Mouse (Mus musculus) midbrain, postnatal 0 days (tissue): ENCODE measurements around the gene Ctdspl. TPM values are rescaled to one million over a fixed set of nuclear protein-coding genes. Genes with fewer than 3 reads are reported as not detected.

ENCODE experiments used
- ATAC-seq: fragments of 200-750 bp; cut with Nextera tagmentation; 2 replicates; pipeline ENCODE4 v1.8.0; 2017; ENCODE audit warnings: moderate number of reproducible peaks, mild to moderate bottlenecking, moderate TSS enrichment, moderate library complexity; ENCODE audit not compliant: low FRiP score
- DNase-seq: peaks from one replicate; pipeline ENCODE4 v3.0.0-alpha.2; 2015; ENCODE audit warnings: low spot score
- H3K27ac ChIP-seq: fragments of 300-500 bp; sonication (generic); 2 replicates; pipeline ENCODE4 v1.5.1; 2014; ENCODE audit warnings: low read depth, mild to moderate bottlenecking, low read length, mixed read lengths
- H3K27me3 ChIP-seq: fragments of 300-500 bp; sonication (generic); 2 replicates; pipeline ENCODE4 v1.6.1; 2014; ENCODE audit warnings: low read length, control low read depth, mixed read lengths; ENCODE audit not compliant: insufficient read depth
- H3K36me3 ChIP-seq: fragments of 300-500 bp; sonication (generic); 2 replicates; pipeline ENCODE4 v1.6.1; 2014; ENCODE audit warnings: low read length, control low read depth, mixed read lengths; ENCODE audit not compliant: insufficient read depth
- H3K4me1 ChIP-seq: fragments of 300-500 bp; sonication (generic); 2 replicates; pipeline ENCODE4 v1.6.1; 2014; ENCODE audit warnings: mild to moderate bottlenecking, control low read depth, antibody characterized with exemption, low read length, mixed read lengths; ENCODE audit not compliant: insufficient read depth
- H3K4me2 ChIP-seq: fragments of 300-500 bp; sonication (generic); 2 replicates; pipeline ENCODE4 v1.6.1; 2014; ENCODE audit warnings: low read depth, mild to moderate bottlenecking, low read length, mixed read lengths; ENCODE audit not compliant: poor library complexity, severe bottlenecking
- H3K4me3 ChIP-seq: fragments of 300-500 bp; sonication (generic); 2 replicates; pipeline ENCODE4 v1.5.1; 2014; ENCODE audit warnings: low read depth, mild to moderate bottlenecking, low read length, moderate library complexity
- H3K9ac ChIP-seq: fragments of 300-500 bp; sonication (generic); replicated peaks from 2 replicates; pipeline ENCODE4 v1.6.1; 2014; ENCODE audit warnings: mild to moderate bottlenecking, low read length, moderate library complexity, mixed read lengths; ENCODE audit not compliant: poor library complexity, severe bottlenecking
- H3K9me3 ChIP-seq: fragments of 300-500 bp; sonication (generic); 2 replicates; pipeline ENCODE4 v1.6.1; 2016; ENCODE audit warnings: low read length, control low read depth
- CTCF ChIP-seq: IDR thresholded peaks from 2 replicates; pipeline ENCODE4 v1.5.1; 2016; ENCODE audit warnings: antibody characterized with exemption, mild to moderate bottlenecking
- WGBS: fragments of 180-500 bp; shearing (Covaris S2); extraction: QIAGEN DNeasy Blood & Tissue Kit; methylation state at CpG from one replicate; pipeline ENCODE4 v1.1.7; 2014; 5-methylcytosine and 5-hydroxymethylcytosine counted together
- polyA plus RNA-seq: library from polyadenylated mRNA; unstranded; fragments of >200 nt; fragmentation: Nextera tagmentation; extraction: Ambion mirVana; gene quantifications from 2 replicates; pipeline ENCODE4 v1.2.1, GENCODE M21; 2015
- total RNA-seq: library from RNA; depleted of rRNA; stranded (reverse); fragments of >200 nt; gene quantifications from 2 replicates; pipeline ENCODE4 v1.2.3, GENCODE M21; 2014

Gene Ctdspl
- total and polyA plus RNA-seq, 2 experiments from 2014 or later: 7.1 to 11.9 TPM

DNA sequence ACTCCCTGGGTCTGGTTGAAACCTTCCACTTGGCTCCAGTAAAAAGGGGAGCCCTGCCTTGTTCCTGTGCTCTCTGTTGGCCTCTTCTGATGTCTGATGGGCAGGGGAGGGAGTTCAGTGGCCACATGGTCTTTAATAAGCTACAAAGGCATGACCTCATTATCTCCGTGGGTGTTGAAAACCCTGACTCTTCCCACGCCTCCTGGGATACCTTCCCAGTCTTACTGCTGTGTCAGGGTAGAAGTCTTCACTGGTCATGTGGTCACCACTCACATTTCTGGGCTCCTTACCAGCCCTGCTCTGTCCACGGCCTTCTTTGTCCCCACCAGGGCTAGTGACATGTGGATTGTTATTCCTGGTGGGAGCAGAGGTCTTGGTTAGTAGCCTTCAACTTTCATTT lies 11.3 kb downstream of the Ctdspl start:
- H3K9me3 ChIP-seq: no peaks in the 10 kb centered on the region
- no peak overlapping the region for H3K4me2 ChIP-seq
- no peak overlapping the region for H3K27ac ChIP-seq
- H3K9ac ChIP-seq: no peak overlapping the region
- no peaks in the 10 kb centered on the region for H3K36me3 ChIP-seq
- no peak for TF ChIP-seq CTCF
- no peaks in the 10 kb centered on the region for H3K27me3 ChIP-seq
- DNase-seq (no peak), ATAC-seq (no peak)
- no peak overlapping the region for H3K4me3 ChIP-seq
- H3K4me1 ChIP-seq: no peaks in the 10 kb centered on the region
- 45% methylated on average over 3 of the region's 3 CpGs for WGBS

DNA sequence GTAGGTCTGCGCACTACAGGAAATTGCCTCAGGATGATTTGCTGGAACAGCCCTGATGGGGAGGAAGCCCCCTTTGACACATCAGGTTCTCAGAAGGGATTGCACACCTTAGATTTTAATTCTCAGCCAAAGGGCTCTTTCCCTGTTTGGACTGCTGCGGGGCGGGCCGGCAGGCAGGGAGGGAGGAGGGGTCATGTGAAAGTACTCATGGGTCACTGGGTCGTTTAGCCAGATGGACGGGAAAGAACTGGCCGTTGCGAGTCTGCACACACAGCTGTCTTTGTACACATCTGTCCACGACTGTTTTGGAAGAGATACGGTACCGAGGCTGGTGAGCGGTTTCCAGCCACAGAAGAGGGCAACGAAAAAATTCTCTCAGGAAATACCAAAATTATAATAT lies 13.2 kb downstream of the Ctdspl start:
- Histone ChIP-seq H3K4me2 (no peak overlapping the region), H3K36me3 (no peaks in the 10 kb centered on the region), H3K4me3 (no peak overlapping the region), H3K4me1 (no peaks in the 10 kb centered on the region), H3K9ac (no peak overlapping the region), H3K9me3 (no peaks in the 10 kb centered on the region), H3K27me3 (no peaks in the 10 kb centered on the region), H3K27ac (no peak overlapping the region)
- DNase-seq (no peak), ATAC-seq (no peak)
- TF ChIP-seq CTCF: no peak
- WGBS: 59% methylated on average over 13 of the region's 13 CpGs

DNA sequence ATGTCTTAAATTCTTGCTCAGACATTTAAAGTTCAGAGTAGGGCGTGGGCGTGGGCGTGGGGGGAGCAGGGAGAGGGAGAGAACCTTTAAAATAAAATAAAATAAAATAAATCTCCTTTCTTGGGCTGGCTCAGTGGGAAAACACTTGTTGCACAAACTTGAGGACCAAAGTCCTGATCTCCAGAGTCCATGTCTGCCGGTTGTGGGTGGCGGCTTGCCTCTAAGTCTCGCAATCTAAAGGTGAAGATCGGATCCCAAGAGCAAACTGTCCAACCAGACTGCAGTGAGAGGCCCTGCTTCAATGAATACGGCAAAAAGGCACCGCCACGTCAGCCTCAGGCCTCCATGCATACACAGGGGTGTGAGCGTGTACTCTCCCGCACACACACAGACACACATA lies 13.6 kb downstream of the Ctdspl start:
- no peak for ATAC-seq
- H3K4me3 ChIP-seq: no peak overlapping the region
- no peaks in the 10 kb centered on the region for H3K27me3 ChIP-seq
- H3K36me3 ChIP-seq: no peaks in the 10 kb centered on the region
- H3K4me2 ChIP-seq: no peak overlapping the region
- no peak for DNase-seq
- TF ChIP-seq CTCF: no peak
- no peaks in the 10 kb centered on the region for H3K9me3 ChIP-seq
- WGBS: 87% methylated on average over 12 of the region's 12 CpGs
- no peak overlapping the region for H3K27ac ChIP-seq
- no peaks in the 10 kb centered on the region for H3K4me1 ChIP-seq
- no peak overlapping the region for H3K9ac ChIP-seq

DNA sequence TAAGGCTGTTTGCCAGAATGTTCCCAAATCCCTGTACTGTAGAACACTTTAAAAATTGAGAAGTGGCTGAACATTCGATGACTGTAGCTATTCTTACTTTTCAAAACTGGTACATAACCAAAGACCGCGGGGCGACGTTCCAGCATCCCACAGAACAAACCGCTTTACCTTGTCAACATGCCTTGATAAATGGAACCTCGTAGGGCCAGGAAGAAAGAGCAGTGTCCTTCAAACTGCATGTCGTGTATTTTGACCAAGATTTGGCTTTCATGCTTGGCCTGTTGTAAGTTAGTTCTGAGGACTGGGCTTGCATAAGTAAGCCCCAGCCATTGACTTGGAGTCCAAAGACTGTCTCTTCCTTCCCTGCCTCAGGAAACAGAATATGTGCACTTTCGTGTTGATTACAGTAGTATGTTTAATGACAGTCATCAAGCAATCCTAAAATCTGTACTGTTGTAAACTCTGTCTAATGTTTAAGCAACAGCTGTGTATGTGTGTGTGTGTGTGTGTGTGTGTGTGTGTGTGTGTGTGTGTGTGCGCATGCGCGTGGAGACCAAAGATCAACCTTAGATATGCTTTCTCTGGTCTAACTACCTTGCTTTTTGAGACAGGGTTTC lies 14.4 kb downstream of the Ctdspl start:
- no peak overlapping the region for H3K4me3 ChIP-seq
- H3K27ac ChIP-seq: no peak overlapping the region
- H3K4me1 ChIP-seq: no peaks in the 10 kb centered on the region

DNA sequence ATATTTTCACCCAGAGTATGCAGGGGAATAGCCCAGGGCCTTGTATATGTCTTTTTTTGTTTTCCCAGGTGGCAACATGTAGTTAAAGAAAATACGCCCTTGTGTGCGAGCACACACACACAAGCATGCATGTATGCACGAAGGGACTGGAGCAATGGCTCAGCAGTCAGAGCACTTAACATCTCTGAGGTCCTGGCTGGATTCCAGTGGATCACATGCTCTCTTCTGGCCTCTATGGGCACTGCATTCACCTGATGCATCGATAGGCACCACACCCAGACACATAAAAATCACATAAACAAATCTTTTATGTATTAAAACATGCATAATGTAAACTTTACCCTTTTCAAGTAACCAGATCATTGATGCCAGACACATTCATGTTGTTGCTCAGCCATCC lies 15.8 kb downstream of the Ctdspl start:
- H3K4me2 ChIP-seq: no peak overlapping the region
- no peaks in the 10 kb centered on the region for H3K27me3 ChIP-seq
- DNase-seq: no peak
- no peak for TF ChIP-seq CTCF
- H3K9me3 ChIP-seq: no peaks in the 10 kb centered on the region
- ATAC-seq: no peak
- 88% methylated on average over 4 of the region's 4 CpGs for WGBS
- no peak overlapping the region for H3K27ac ChIP-seq
- H3K9ac ChIP-seq: no peak overlapping the region
- H3K4me1 ChIP-seq: no peaks in the 10 kb centered on the region
- H3K4me3 ChIP-seq: no peak overlapping the region
- H3K36me3 ChIP-seq: no peaks in the 10 kb centered on the region

More for the DNA sequence above, 14.4 kb downstream of the Ctdspl start:
- H3K4me2 ChIP-seq: no peak overlapping the region
- no peaks in the 10 kb centered on the region for H3K9me3 ChIP-seq
- no peaks in the 10 kb centered on the region for H3K36me3 ChIP-seq
- WGBS: 83% methylated on average over 12 of the region's 12 CpGs
- H3K9ac ChIP-seq: no peak overlapping the region
- no peak for TF ChIP-seq CTCF
- no peaks in the 10 kb centered on the region for H3K27me3 ChIP-seq
- ATAC-seq: no peak
- no peak for DNase-seq

DNA sequence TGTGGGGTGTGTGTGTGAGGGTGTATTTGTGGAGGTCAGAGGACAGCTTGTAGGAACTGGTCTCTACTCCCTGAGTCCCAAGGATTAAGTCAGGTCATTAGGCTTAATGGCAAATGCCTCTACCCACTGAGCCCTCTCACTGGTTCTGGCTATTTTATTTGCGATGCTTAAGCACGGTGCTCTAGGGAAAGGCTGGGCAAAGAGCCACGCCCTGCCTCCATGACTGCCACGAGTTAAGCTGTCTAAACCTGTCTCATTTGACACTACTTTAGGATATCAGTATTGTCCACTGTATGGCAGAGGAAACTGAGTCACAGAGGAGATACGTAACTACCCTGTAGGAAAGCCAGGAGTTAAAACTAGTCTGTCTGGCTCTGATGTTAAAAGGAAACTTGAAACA lies 17.7 kb downstream of the Ctdspl start:
- H3K4me2 ChIP-seq: no peak overlapping the region
- ATAC-seq (no peak), DNase-seq (no peak)
- no peak overlapping the region for H3K9ac ChIP-seq
- no peaks in the 10 kb centered on the region for H3K36me3 ChIP-seq
- H3K27me3 ChIP-seq: no peaks in the 10 kb centered on the region
- no peaks in the 10 kb centered on the region for H3K9me3 ChIP-seq
- H3K4me3 ChIP-seq: no peak overlapping the region
- 60% methylated on average over 5 of the region's 5 CpGs for WGBS
- no peaks in the 10 kb centered on the region for H3K4me1 ChIP-seq
- no peak for TF ChIP-seq CTCF
- no peak overlapping the region for H3K27ac ChIP-seq
